Mouse (Mus musculus): ENCODE data around the gene Gm813. TPM values are rescaled to one million over a fixed set of nuclear protein-coding genes. Genes with fewer than 3 reads are reported as not detected.
"Not testable (repeated sequence)": the region's sequence is repeated elsewhere in the genome, so short reads cannot be mapped to it uniquely, and the experiment has no call there.

Gene Gm813
- total RNA-seq (2021) = not detected
- long read RNA-seq, experiment 1 = 0 reads
- long read RNA-seq, experiment 2 = 0 reads

DNA sequence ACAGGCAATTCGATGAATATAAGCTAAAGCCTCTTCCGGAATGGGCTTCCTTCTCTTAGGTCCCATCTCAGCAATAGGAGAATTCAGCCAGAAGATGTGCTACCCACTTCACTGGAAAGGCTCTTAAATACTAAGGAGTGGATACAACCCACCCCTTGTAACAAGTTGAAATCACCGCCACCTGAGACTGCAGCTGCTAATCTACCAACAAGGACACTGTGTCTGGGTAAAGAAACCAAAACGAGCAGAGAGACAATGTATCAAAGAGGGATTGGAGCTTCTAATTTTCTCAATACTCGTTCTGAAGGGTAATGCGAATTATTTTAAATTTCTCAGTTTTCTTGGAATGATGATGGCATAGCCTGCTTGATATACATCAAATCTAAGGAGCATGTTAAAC is at the start of gene Gm813:
Gene Gm813, minus strand, starts transcription at position 101 of the 400 bp plus-strand sequence.
- DNase-seq (ENCODE audit: low spot score in 2 of 2) = no peak

DNA sequence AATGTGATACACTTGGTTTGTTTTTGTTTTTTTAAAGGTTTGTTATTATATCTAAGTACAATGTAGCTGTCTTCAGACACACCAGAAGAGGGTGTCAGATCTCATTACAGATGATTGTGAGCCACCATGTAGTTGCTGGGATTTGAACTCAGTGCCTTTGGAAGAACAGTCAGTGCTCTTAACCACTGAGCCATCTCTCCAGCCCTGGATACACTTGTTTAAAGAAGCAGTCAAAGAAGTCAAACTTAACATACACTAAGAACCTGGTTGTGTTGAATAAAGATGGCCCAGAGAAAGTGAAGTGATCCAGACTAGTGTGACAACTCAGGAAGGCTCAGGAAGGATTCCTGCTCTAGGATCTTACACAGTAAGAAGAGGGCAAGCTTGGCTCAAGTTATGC is 48.4 kb upstream of the Gm813 start:
- DNase-seq (ENCODE audit: low spot score in 2 of 2) = not testable (repeated sequence)

DNA sequence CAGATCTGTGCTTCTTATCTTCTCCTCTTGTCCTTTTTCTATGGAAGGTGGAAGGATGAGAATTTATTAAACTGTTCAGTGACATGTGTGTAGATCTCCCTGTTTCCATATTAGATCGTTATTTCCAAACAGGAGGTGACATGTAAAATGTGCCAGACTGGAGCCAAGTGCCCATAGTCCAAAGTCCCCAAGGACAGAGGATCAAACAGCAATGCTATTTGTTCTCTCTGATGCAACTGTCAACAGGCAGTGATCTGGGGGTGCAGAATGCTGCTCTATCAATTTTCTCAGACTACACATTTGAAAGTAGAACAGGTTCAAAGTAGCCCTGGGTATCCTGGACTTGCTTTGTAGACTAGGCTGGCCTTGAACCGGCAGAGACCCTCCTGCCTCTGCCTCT is 47.0 kb upstream of the Gm813 start:
- no peak for DNase-seq (ENCODE audit: low spot score in 2 of 2)

GRCm38 (mm10) chr16:58663021-58663420 is 46.2 kb upstream of the Gm813 start:
- DNase-seq (ENCODE audit: low spot score in 2 of 2) = no peak

- DNase-seq (ENCODE audit: low spot score in 2 of 2) = no peak
Observed at GRCm38 (mm10) chr16:58662287-58662791, 45.6 kb upstream of the Gm813 start.

DNA sequence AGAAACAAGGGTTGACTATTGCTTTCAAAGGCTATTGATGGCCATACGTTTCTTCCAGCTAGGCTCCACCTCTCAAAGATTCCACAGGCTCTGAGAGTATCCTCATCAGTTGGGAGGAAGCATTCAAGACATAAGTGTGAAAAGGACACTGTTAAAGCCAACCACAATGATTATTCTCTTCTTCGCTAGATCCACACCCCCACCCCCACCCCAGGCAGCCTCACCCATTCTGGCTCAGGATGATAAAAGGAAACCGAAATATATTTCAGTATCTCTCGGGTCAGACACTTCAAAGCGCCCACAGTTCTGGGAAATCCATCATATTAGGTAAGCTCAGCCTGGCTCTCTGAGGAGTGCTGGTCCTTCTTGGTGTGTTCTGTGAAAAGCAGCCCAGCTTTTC is 45.0 kb upstream of the Gm813 start:
- no peak for DNase-seq (ENCODE audit: low spot score in 2 of 2)

DNA sequence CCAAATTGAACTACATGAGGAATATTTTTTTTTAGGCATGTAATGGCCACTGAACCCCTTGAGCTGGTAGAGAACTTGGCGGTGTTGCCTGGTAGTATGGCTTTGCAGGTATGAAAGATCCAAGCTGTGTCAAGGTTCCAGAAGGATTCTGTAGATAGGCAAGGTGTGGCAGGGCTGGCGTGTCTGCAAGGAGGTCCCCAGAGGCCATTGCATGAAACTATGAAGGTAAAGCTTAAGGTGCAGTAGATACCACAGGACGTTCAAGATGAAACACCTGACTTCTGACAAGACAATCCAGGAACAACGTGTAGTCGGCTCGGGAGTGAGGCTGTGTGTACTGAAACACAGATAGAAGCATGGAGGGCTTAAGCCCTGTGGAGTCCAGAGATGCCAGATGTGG is 41.9 kb upstream of the Gm813 start:
- DNase-seq (ENCODE audit: low spot score in 2 of 2) = no peak

DNA sequence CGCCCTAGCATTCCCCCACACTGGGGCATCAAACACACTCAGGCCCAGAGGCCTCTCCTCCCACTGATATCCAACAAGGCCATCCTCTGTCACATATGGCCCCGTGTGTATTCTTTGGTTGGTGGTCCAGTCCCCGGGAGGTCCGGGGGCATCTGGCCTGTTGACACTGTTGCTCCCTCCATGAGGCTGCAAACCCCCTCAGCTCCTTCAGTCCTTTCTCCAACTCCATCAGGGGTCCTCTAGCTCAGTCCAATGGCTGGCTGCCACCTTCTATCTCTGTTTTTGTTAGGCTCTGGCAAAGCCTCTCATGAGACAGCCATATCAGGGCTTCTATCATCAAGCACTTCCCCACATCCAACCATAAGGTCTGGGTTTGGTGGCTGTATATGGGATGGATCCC is 39.7 kb upstream of the Gm813 start:
- no peak for DNase-seq (ENCODE audit: low spot score in 2 of 2)

DNA sequence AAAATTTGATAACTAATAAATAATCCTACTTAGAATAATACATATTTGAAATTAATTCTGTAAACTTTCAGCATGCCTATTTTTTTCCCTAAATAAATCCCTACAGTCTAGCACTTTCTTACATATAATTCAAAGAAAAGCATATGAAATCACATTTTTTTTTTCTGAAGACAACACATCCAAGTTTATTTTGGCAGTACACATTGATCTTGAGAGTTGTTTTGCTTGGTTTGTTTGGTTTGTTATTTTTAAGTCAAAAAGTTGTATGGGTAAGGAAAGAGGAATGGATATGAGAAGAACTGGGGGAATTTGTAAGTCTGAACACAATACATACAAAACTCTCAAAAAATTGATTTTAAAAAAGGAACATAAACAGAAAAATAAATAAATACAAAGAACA is 39.0 kb upstream of the Gm813 start:
- no peak for DNase-seq (ENCODE audit: low spot score in 2 of 2)

- DNase-seq (ENCODE audit: low spot score in 2 of 2) = no peak
Observed at GRCm38 (mm10) chr16:58649979-58650378, 33.2 kb upstream of the Gm813 start.

GRCm38 (mm10) chr16:58638689-58639175 is 22.0 kb upstream of the Gm813 start, which contains the start of gene E330017A01Rik:
Gene E330017A01Rik, minus strand, starts transcription at chr16:58638739.
- DNase-seq (ENCODE audit: low spot score in 2 of 2) = no peak

DNA sequence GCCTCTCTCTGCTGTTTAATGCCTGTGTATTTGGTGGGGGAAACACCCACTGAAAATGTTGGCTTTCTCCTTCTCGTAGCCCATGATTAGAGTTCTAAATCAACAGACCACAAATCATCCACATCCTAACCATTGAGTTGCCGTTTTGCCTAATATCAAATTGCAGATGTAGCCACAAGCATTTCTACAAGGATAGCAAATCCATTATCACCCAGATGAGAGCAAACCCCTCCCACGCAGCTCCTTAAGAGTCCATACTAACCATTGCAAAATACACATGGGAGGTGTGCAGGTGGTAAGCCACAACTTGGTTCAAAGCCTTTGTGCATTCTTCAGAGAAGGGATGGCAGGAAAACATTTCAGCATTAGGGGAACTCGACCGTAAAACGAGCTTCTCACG is 21.2 kb upstream of the Gm813 start:
- DNase-seq (ENCODE audit: low spot score in 2 of 2) = no peak

- no peak for DNase-seq (ENCODE audit: low spot score in 2 of 2)
Observed at GRCm38 (mm10) chr16:58637448-58637847, 20.7 kb upstream of the Gm813 start.

DNA sequence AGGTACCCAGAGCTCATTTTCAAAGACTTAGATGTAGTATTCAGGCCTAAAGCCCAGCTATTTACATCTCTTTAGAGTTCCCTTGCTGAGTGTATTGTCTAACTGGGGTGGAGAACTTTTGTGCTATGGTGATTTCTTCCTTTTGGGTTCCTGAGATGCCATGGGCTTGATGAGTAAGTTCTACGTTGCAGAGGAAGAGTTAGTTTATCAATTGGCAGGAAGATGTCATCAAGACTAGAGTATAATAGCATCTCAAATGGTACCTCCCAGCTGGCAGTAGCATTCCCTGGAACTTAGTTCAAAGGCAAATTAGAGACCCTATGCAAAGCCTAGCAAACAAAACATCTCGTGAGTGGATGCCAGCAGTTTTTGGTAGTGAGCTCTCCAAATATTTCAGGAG is 19.1 kb upstream of the Gm813 start:
- DNase-seq (ENCODE audit: low spot score in 2 of 2) = no peak

GRCm38 (mm10) chr16:58629736-58630135 is 13.0 kb upstream of the Gm813 start:
- DNase-seq (ENCODE audit: low spot score in 2 of 2) = no peak

DNA sequence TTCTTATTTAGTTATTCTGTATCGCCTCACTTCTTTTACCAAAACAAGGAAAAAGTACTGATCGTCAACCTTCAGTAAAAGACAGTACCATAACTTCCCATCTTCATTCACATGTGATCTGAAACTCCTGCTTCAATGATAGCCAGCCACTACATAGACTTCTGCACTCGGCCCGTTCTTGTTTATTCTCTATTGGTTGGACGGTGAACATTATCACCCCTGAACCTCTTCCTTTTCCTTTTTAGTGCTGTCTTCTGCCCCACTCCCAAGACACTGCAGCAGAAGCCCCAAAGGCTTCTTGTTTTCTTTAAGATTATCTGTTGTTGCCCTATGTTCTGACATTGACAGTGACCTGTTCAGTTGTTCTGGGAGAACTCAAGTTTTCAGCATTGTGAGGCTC is 12.2 kb upstream of the Gm813 start:
- DNase-seq (ENCODE audit: low spot score in 2 of 2) = no peak

- no peak for DNase-seq (ENCODE audit: low spot score in 2 of 2)
Observed at GRCm38 (mm10) chr16:58628336-58628680, 11.5 kb upstream of the Gm813 start.

DNA sequence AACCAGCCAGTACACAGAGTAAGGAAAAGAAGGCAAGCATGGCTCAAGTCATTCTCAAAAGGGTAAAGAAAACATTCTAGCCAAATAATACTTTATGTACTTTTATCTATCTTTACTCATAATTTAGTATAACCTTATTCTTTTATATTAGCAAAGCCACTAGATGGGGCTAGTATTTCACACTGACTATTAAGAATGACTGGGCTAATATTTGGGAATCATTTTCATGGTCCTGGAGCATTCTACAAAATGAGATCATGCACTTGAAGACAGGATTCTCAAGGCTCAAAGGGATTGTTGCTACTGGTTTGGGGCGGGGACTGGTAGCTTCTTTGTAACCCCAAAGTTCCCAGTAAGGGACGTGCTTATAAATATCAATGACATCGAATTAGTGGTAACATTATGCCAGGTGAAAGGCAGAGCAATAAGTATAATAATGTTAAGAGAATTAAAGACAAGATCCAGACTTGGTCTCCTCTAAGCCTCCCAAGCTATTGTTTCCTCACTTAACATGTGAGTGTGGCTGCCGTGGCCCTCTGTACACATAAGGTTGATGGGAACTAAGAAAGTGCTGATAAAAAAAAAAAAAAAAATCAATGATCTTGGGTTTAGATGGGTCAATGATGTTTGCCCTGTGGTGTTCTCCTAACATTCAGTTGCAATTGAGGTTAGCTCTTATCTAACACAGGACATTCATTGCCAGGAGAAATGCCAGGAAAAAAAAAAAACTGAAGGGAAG is 11.0 kb upstream of the Gm813 start:
- no peak for DNase-seq (ENCODE audit: low spot score in 2 of 2)

GRCm38 (mm10) chr16:58623944-58624343 is 7.2 kb upstream of the Gm813 start:
- DNase-seq (ENCODE audit: low spot score in 2 of 2) = peak; percentile 29 to 47

DNA sequence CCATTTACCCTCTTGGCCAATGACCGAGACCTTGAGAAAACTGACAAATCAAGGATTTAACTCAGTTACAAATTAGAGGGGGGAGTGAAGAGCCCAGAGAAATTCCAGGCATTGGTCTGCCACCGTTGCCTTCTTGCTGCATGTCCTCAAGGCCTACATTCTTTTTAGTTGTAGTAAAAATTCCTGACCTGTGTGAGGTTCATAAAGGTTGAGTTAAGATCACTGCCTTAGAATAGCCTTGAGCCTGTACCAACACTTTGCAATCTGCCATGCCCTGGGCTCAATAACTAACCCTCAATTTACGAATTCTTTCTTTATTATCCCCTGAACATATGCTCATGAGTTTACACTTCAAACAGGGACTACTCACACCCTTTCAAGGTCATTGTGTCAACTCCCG is 6.3 kb upstream of the Gm813 start:
- DNase-seq (ENCODE audit: low spot score in 2 of 2) = no peak

- DNase-seq (ENCODE audit: low spot score in 2 of 2) = no peak
Observed at GRCm38 (mm10) chr16:58622377-58622776, 5.6 kb upstream of the Gm813 start.

DNA sequence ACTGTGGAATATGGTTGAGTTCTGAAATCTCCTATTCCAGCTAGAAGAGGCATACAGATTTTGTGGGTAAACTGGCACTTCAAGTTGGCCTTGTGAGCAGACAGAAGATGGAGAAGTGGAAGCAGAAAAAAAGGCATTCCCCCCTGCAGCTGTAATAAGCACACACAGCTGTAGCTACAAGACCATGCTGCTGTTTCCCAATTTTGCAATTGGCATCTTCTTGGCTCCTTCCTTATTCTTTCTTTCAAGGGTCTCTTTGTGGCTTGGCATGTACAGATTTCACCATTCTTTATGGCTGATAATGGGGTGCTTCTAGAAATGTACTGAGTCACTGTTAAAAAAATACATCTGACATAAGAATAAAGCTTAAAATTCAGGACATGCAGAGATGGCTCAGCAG is 568 bp upstream of the Gm813 start:
- no peak for DNase-seq (ENCODE audit: low spot score in 2 of 2)

DNA sequence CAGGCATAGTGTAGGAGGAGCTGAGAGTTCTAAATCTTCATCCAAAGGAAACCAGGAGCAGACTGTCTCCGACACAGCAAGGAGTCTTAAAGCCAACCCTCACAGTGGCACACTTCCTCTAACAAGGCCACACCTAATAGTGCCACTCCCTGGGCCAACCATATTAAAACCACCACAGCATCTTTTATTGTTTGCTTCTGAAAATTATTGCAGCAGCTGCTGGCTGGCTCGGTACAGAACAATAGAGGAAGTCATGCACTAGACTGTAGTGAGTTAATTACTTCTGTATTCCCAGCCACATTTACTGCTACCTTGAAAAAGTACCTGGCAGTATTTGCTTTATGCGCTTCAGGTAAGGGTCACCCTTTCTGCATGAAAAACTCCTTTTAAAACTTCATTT is 3.8 kb downstream of the Gm813 start:
- no peak for DNase-seq (ENCODE audit: low spot score in 2 of 2)
